Mouse (Mus musculus) hindbrain, embryonic 12.5 days (tissue): ENCODE measurements around the gene Tsc22d4. TPM values are rescaled to one million over a fixed set of nuclear protein-coding genes. Genes with fewer than 3 reads are reported as not detected.

Experiments used
- ATAC-seq: fragments of 200-750 bp; cut with Nextera tagmentation; 2 replicates; pipeline ENCODE4 v1.8.0; 2017; ENCODE audit warnings: moderate TSS enrichment; ENCODE audit not compliant: low FRiP score
- H3K27ac ChIP-seq: fragments of 300-500 bp; sonication (generic); 2 replicates; pipeline ENCODE4 v1.5.1; 2016; ENCODE audit warnings: mild to moderate bottlenecking
- H3K27me3 ChIP-seq: fragments of 300-500 bp; sonication (generic); 2 replicates; pipeline ENCODE4 v1.6.1; 2016; ENCODE audit warnings: mild to moderate bottlenecking
- H3K36me3 ChIP-seq: fragments of 300-500 bp; sonication (generic); 2 replicates; pipeline ENCODE4 v1.6.1; 2016; ENCODE audit warnings: mild to moderate bottlenecking
- H3K4me1 ChIP-seq: fragments of 300-500 bp; sonication (generic); 2 replicates; pipeline ENCODE4 v1.6.1; 2016
- H3K4me2 ChIP-seq: fragments of 300-500 bp; sonication (generic); replicated peaks from 2 replicates; pipeline ENCODE4 v1.6.1; 2016; ENCODE audit warnings: mild to moderate bottlenecking
- H3K4me3 ChIP-seq: fragments of 300-500 bp; sonication (generic); 2 replicates; pipeline ENCODE4 v1.5.1; 2016; ENCODE audit warnings: mild to moderate bottlenecking
- H3K9ac ChIP-seq: fragments of 300-500 bp; sonication (generic); 2 replicates; pipeline ENCODE4 v1.6.1; 2016; ENCODE audit warnings: mild to moderate bottlenecking, moderate library complexity
- H3K9me3 ChIP-seq: fragments of 300-500 bp; sonication (generic); replicated peaks from 2 replicates; pipeline ENCODE4 v1.6.1; 2016; ENCODE audit warnings: mild to moderate bottlenecking
- WGBS: fragments of 180-500 bp; shearing (Covaris S2); methylation state at CpG from one replicate; pipeline ENCODE4 v1.1.7; 2016; 5-methylcytosine and 5-hydroxymethylcytosine counted together
- polyA plus RNA-seq: library from polyadenylated mRNA; unstranded; fragments of >200 nt; fragmentation: Nextera tagmentation; extraction: Ambion mirVana; gene quantifications from 2 replicates; pipeline ENCODE4 v1.2.1, GENCODE M21; 2016

Tsc22d4 gene
- polyA plus RNA-seq, 1 experiment from 2014 or later, result 81.8 TPM

- H3K4me3 ChIP-seq, result no peak overlapping the region
- no peak for ATAC-seq
- H3K4me1 ChIP-seq, result peaks cover 3% of the 10 kb centered on the region
- H3K27me3 ChIP-seq, result no peaks in the 10 kb centered on the region
- no peak overlapping the region for H3K27ac ChIP-seq
- H3K4me2 ChIP-seq, result no peak overlapping the region
- no peak overlapping the region for H3K9ac ChIP-seq
- WGBS, result 91% methylated on average over 5 of the region's 5 CpGs
- no peaks in the 10 kb centered on the region for H3K9me3 ChIP-seq
- H3K36me3 ChIP-seq, result peaks cover 3% of the 10 kb centered on the region; the same call in 1 of the 2 replicates
Measured at GRCm38 (mm10) chr5:137723840-137724239, 21.7 kb upstream of the Tsc22d4 start.

DNA sequence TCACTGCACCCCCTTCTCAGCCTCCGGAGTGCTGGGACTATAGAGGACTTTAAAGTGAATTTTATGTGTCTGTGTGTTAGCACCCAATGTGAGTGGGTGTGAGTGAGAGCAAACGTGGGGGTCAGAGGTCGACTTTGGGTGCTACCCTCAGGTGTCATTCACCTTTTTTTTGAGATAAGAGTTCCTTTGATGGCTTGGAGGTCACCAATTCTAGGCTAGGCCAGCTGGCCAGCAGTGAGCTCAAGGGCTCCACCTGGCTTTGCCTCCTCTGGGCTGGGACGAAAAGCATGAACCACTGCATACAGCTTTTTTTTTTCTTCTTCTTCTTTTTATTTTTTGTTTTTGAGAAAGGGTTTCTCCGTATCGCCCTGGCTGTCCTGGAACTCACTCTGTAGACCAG, 18.8 kb upstream of the Tsc22d4 start:
- H3K27ac ChIP-seq, result no peak overlapping the region
- no peak overlapping the region for H3K9ac ChIP-seq
- H3K4me3 ChIP-seq, result no peak overlapping the region
- no peaks in the 10 kb centered on the region for H3K27me3 ChIP-seq
- H3K4me2 ChIP-seq, result no peak overlapping the region
- 71% methylated on average over 6 of the region's 6 CpGs for WGBS
- no peaks in the 10 kb centered on the region for H3K9me3 ChIP-seq
- no peak for ATAC-seq
- H3K36me3 ChIP-seq, result peaks cover 16% of the 10 kb centered on the region
- peaks cover 8% of the 10 kb centered on the region for H3K4me1 ChIP-seq

- Histone ChIP-seq H3K27ac (peak overlapping the region; percentile 99), H3K4me2 (peak overlapping the region; percentile 52), H3K9me3 (no peaks in the 10 kb centered on the region), H3K4me1 (peaks cover 53% of the 10 kb centered on the region), H3K36me3 (peaks cover 56% of the 10 kb centered on the region), H3K9ac (peak overlapping the region; percentile 67), H3K4me3 (peak overlapping the region; percentile 20), H3K27me3 (no peaks in the 10 kb centered on the region)
- 46% methylated on average over 12 of the region's 12 CpGs for WGBS
- peak; percentile 75 for ATAC-seq
Measured at GRCm38 (mm10) chr5:137733638-137734288, 11.8 kb upstream of the Tsc22d4 start.

DNA sequence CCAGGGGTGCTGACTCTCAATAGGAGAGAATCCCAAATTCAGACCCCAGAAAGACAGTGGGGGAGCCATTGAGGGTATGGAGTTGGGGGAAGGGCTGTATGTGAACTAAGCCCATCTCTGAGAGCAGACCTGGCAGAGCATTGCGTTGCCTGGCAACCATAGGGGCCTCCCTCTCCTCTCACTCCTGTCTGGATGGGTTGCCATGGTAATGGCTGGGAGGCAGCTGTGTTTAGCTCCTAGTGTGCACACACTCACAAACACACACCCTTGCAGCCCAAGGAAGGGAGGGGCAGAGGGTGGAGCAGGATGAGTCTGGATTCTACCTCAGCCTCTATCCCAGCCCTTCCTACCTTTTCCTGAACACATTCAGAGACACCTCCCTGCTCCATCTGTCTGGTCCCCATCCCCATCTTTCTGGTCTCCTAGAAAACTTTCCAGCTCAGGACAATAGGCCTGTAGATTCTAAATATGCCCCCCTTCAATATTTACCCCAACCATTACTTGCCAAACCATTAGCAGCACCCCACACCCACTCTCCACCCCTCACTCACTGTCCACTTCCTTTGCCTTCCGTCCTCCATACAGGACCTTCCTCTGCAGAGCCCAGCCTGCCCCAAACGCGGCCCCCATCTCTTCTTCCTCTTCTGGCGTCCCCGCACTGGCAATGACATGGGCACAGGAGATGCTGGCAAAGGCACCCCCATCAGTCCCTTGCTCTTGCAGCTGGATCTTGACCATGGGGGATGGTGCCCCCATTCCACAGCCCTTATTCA, 11.1 kb upstream of the Tsc22d4 start:
- Histone ChIP-seq H3K27me3 (no peaks in the 10 kb centered on the region), H3K4me2 (peak overlapping the region; percentile 52), H3K4me1 (peaks cover 60% of the 10 kb centered on the region), H3K9ac (peak overlapping the region; percentile 67), H3K36me3 (peaks cover 53% of the 10 kb centered on the region), H3K4me3 (peak overlapping the region; percentile 20), H3K9me3 (no peaks in the 10 kb centered on the region), H3K27ac (peak overlapping the region; percentile 99)
- WGBS, result 49% methylated on average over 6 of the region's 6 CpGs
- peak; percentile 97 for ATAC-seq

GRCm38 (mm10) chr5:137737400-137737940, 8.1 kb upstream of the Tsc22d4 start:
- Histone ChIP-seq H3K27me3 (no peaks in the 10 kb centered on the region), H3K4me1 (peaks cover 69% of the 10 kb centered on the region), H3K9me3 (no peaks in the 10 kb centered on the region), H3K36me3 (peaks cover 36% of the 10 kb centered on the region), H3K4me2 (peak overlapping the region; percentile 91), H3K9ac (peak overlapping the region; percentile 47), H3K4me3 (no peak overlapping the region), H3K27ac (peak overlapping the region; percentile 86; the same call in 1 of the 2 replicates)
- ATAC-seq, result no peak
- 86% methylated on average over 6 of the region's 6 CpGs for WGBS

DNA sequence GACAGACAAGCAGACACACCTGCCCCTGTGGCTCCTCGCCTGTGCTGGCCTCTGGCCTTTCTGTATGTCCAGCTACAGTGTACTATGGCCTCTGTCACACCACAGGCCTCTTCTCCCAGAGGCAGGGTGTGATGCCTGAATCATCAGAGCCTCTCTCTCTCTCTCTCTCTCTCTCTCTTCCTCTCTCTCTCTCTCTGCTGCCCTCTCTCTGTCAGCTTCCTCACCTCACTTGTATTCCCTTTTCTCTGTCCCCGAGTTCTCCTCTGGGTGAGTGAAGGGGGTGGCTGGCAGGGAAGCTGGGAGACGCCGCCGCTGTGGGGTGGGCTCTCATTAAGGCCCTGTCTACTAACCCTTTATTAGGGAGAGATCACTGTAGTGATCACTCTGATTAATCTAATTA, 7.0 kb upstream of the Tsc22d4 start:
- no peaks in the 10 kb centered on the region for H3K27me3 ChIP-seq
- peak overlapping the region; percentile 86 for H3K27ac ChIP-seq
- H3K4me2 ChIP-seq, result peak overlapping the region; percentile 91
- 48% methylated on average over 5 of the region's 5 CpGs for WGBS
- no peak for ATAC-seq
- peaks cover 29% of the 10 kb centered on the region for H3K36me3 ChIP-seq
- H3K4me1 ChIP-seq, result peaks cover 62% of the 10 kb centered on the region
- no peaks in the 10 kb centered on the region for H3K9me3 ChIP-seq
- peak overlapping the region; percentile 78; the same call in 1 of the 2 replicates for H3K4me3 ChIP-seq
- H3K9ac ChIP-seq, result peak overlapping the region; percentile 93

- WGBS, result 50% methylated on average over 9 of the region's 9 CpGs
- Histone ChIP-seq H3K9ac (peak overlapping the region; percentile 93), H3K27me3 (no peaks in the 10 kb centered on the region), H3K4me3 (peak overlapping the region; percentile 78), H3K4me1 (peaks cover 54% of the 10 kb centered on the region), H3K9me3 (no peaks in the 10 kb centered on the region), H3K4me2 (peak overlapping the region; percentile 91), H3K36me3 (peaks cover 29% of the 10 kb centered on the region), H3K27ac (peak overlapping the region; percentile 86; the same call in 1 of the 2 replicates)
- no peak for ATAC-seq
Measured at GRCm38 (mm10) chr5:137739471-137739870, 6.1 kb upstream of the Tsc22d4 start.

DNA sequence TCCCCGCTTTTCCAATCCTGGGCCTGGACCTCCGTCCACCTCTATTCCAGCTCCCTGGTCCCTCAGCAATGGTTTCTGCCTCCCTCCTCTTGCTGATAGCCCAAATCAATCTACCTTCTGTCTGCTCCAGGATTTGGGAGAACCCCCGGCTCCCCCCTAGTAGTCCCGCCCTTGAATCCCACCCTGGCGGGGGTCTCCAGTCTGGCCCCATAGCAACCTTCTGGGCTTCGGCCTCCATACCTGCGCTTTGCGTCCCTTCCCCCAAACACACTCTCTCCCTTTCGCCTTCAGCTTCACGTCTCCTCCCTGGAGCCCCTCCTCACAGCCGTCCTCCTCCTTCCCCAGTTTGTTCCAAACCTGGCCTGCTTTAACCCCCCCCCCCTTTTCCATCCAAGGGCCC, 5.0 kb upstream of the Tsc22d4 start:
- H3K27ac ChIP-seq, result peak overlapping the region; percentile 86
- H3K9ac ChIP-seq, result peak overlapping the region; percentile 93
- H3K27me3 ChIP-seq, result no peaks in the 10 kb centered on the region
- peak overlapping the region; percentile 78 for H3K4me3 ChIP-seq
- WGBS, result 2% methylated on average over 11 of the region's 11 CpGs
- peaks cover 47% of the 10 kb centered on the region for H3K4me1 ChIP-seq
- ATAC-seq, result peak; percentile 9; the same call in 1 of the 2 replicates
- peaks cover 21% of the 10 kb centered on the region for H3K36me3 ChIP-seq
- no peaks in the 10 kb centered on the region for H3K9me3 ChIP-seq
- H3K4me2 ChIP-seq, result peak overlapping the region; percentile 91

- Histone ChIP-seq H3K27me3 (no peaks in the 10 kb centered on the region), H3K27ac (peak within 1 kb of the TSS; percentile 86), H3K4me3 (peak within 1 kb of the TSS; percentile 78), H3K36me3 (peaks cover 13% of the 10 kb centered on the region), H3K9ac (peak within 1 kb of the TSS; percentile 93), H3K4me2 (peak within 1 kb of the TSS; percentile 91), H3K4me1 (peaks cover 41% of the 10 kb centered on the region), H3K9me3 (no peaks in the 10 kb centered on the region)
- under 1% methylated on average over 61 of the region's 71 CpGs for WGBS
- ATAC-seq, result peak; percentile 86
Measured at GRCm38 (mm10) chr5:137741023-137741931, 4.3 kb upstream of the Tsc22d4 start, which contains the start of gene Nyap1. Gene Nyap1 (minus strand): TSS chr5:137741607.

GRCm38 (mm10) chr5:137742048-137742447, 3.5 kb upstream of the Tsc22d4 start:
- Histone ChIP-seq H3K9ac (peak overlapping the region; percentile 93; the same call in 1 of the 2 replicates), H3K27me3 (no peaks in the 10 kb centered on the region), H3K36me3 (peaks cover 7% of the 10 kb centered on the region), H3K9me3 (no peaks in the 10 kb centered on the region), H3K27ac (no peak overlapping the region), H3K4me2 (peak overlapping the region; percentile 91), H3K4me1 (peaks cover 46% of the 10 kb centered on the region), H3K4me3 (no peak overlapping the region)
- WGBS, result 71% methylated on average over 10 of the region's 10 CpGs
- ATAC-seq, result no peak

- peaks cover 51% of the 10 kb centered on the region for H3K4me1 ChIP-seq
- no peak for ATAC-seq
Measured at GRCm38 (mm10) chr5:137742836-137743235, 2.7 kb upstream of the Tsc22d4 start.

More at GRCm38 (mm10) chr5:137742836-137743235, 2.7 kb upstream of the Tsc22d4 start:
- H3K27ac ChIP-seq, result no peak overlapping the region
- 91% methylated on average over 6 of the region's 6 CpGs for WGBS
- H3K27me3 ChIP-seq, result no peaks in the 10 kb centered on the region
- no peak overlapping the region for H3K9ac ChIP-seq
- no peak overlapping the region for H3K4me2 ChIP-seq
- peaks cover 2% of the 10 kb centered on the region for H3K36me3 ChIP-seq
- H3K4me3 ChIP-seq, result no peak overlapping the region
- H3K9me3 ChIP-seq, result no peaks in the 10 kb centered on the region
